Mouse (Mus musculus) layer of hippocampus, adult 9-11 months (tissue): ENCODE data around the gene Spo11.

Experiments
- DNase-seq: peaks from one replicate; pipeline ENCODE4 v3.0.0; 2022

Spo11 gene

DNA sequence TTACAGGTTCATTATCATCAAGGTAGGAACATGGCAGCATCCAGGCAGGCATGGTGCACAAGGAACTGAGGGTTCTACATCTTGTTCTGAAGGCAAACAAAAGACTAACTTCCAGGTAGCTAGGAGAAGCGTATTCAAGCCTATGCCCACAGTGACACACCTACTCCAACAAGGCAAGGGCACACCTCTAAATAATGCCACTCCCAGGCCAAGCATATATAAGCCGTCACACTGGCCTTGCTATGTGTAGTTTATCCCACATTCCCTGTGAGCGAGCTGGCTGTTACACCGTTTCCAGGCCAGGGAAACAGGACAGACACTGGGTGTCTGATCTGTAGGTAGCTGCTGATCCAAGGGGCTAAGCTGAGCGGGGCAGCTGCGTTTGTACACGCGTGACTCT is 33.9 kb downstream of the Spo11 start:
- DNase-seq: no peak

DNA sequence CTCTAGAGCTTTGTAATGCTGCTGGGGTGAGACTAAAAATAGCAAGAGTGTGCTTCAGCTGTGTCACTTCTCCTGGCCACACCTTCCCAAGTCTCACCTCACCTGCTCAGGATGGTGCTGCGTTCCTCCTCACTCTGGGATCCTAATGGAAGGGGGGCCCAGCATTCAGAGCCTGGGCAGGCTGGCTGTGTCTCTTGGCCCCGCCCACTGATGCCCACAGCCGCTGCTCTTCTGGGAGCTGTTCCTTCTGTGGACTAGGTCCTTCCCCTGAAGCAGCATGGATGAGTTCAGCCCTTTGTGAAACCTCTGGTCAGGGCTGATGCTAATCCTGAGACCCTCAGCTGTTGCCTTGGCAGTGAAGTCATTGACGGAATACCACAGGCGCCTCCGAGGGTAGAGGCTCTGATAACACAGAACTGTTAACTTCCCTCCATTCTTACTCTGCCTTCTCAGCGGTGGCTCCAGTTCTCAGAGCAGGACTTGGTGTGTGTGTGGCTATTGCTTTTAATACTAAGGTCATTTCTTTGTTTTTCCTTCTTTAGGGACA is 37.3 kb downstream of the Spo11 start:
- no peak for DNase-seq

DNA sequence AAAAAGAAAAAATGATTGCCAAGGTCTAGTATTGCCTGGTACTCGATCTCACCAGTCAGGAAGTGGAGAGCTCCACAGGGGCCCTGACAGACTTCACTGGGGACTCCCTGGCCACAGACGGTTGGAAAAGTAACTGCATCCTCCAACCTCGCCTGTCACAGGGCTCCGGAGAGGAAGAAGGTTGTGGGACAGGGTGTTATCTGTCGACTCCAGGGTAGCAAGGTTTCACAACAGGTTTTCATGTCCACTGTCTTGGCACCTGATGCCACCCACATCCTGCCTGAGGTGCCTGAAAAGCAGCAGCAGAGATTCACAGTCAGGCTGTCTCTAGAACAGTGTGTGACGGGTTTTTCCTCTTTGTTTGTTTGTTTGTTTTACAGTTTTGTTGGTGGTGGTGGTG is 40.4 kb downstream of the Spo11 start:
- DNase-seq: no peak

- no peak for DNase-seq
Measured at GRCm38 (mm10) chr2:173018618-173019017, 41.1 kb downstream of the Spo11 start.

DNA sequence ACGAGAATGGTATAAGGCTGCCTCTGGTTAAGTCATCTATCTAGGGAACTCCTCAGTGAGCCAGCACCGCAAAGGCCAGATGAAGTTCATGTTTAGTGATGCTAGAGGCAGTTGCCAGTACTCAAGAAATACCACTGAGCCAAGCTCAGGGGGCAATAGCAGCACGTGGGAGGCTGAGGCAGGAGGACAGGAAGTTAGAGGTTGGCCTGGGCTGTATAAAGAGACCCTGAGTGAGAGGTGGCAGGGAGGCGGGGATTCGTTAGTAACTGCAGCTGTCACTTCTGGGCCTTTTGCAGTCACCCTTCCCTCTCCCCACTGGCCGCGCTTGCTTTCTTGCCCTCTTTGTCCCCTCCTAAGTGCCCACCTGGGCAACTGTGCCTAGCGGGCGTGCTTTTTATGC is 41.8 kb downstream of the Spo11 start:
- no peak for DNase-seq

- DNase-seq: peak; percentile 89
Measured at GRCm38 (mm10) chr2:173019790-173020189, 42.3 kb downstream of the Spo11 start.

DNA sequence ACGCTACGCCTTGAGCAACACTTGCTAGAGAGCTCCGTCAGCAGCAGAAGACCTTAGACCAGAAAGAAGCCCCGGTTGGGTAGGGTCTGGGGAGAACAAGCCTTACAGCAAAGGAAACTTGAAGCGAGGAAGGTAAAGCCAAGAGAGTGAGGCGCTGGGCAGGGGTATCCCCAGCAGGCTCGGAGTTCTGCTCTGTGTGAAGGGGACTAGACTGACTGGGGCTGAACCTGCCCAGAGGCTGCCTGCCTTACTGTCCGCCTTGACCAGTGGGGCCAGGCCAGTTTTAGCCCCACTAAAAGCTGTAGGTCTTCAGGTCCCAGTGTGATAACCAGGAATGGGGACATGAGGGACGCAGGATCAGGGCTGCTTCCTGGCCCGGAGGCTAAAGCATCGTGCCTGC is 42.9 kb downstream of the Spo11 start, which contains the start of gene Rbm38:
TSS of gene Rbm38 (plus strand) at position 69 of the 400 bp plus-strand sequence.
- DNase-seq: no peak

DNA sequence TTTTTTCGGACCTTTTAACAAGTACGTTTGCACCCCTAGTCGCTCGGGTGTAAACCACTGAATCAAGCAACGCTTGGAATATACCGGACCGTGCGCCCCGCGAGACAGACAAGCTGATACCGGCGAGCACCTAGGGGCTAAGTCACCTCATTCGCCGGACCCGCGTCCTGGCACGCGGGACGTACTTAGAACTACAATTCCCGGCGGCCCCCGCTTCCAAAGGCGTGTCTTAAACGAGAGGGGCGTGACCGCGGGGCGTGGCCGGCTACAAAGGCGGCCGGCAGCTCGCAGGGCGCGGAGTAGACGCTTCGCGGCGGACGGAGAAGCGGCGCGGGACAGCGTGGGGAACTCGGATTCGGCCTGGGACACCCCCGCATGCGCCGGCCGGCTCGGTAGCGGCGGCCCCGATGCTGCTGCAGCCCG is 44.1 kb downstream of the Spo11 start:
- DNase-seq: peak; percentile 91

GRCm38 (mm10) chr2:173022056-173022681 is 44.7 kb downstream of the Spo11 start:
- no peak for DNase-seq

- DNase-seq: no peak
Measured at GRCm38 (mm10) chr2:173022813-173023212, 45.3 kb downstream of the Spo11 start.

- DNase-seq: no peak
Measured at GRCm38 (mm10) chr2:173023371-173023851, 45.9 kb downstream of the Spo11 start.

- DNase-seq: no peak
Measured at GRCm38 (mm10) chr2:173023966-173024365, 46.5 kb downstream of the Spo11 start.

DNA sequence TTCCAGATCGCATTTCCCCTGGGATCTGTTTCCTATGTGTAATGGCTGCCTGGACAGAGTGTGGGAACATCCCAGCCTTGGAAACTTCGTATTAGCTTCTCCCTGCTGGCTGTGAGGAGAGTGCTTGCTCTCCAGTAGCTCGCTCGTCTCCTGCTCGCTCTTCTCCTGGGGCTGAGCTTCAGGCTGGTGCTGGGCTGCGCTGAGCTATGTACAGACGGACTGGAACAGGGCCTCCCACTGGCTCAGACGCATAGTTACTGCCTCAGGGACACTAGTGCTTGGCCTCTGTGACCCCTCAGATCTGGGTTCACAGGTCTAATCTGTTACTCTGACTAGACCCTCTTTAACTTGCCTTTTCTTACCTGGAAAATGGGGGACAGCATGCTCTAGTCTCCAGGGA is 46.9 kb downstream of the Spo11 start:
- no peak for DNase-seq

DNA sequence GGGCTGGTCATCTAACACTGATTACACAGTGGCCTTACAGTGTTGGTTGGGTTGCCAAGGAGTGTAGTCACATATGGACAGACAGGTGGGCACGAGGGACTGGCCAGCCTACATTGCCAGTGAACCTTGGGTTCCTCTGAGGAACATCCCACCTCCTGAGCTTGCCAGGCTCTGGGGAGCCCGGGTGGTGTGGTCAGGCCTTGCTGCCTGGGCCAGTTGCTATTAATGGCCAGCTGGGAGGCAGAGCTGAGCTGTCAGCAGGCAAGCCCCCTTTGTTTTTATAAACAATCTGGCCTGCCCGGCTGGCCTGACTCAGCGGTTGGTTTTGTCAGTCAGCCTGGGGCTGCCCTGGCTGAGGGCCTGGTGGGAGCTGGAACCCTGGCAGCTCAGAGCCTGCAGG is 47.4 kb downstream of the Spo11 start:
- DNase-seq: no peak

DNA sequence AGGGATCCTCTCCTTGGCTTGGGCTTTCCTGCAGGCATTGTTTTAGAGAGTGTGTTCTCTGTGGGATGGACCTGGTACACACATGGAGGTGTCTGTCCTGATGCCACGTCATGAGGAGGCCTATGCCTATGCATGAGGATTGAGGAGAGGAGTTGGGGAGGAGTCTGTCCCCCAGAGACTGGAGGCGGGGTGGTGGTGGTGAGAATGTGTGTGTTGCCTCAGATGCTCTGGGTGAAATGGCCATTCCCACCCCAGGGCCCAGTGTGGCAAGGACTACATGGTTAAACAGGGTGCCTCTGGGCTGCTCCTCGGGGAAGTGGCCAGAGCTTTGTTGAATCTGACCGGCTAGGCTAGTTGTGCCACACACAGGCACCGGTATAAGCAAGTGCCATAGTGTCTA is 48.8 kb downstream of the Spo11 start:
- no peak for DNase-seq

GRCm38 (mm10) chr2:173026688-173027131 is 49.2 kb downstream of the Spo11 start:
- DNase-seq: no peak

DNA sequence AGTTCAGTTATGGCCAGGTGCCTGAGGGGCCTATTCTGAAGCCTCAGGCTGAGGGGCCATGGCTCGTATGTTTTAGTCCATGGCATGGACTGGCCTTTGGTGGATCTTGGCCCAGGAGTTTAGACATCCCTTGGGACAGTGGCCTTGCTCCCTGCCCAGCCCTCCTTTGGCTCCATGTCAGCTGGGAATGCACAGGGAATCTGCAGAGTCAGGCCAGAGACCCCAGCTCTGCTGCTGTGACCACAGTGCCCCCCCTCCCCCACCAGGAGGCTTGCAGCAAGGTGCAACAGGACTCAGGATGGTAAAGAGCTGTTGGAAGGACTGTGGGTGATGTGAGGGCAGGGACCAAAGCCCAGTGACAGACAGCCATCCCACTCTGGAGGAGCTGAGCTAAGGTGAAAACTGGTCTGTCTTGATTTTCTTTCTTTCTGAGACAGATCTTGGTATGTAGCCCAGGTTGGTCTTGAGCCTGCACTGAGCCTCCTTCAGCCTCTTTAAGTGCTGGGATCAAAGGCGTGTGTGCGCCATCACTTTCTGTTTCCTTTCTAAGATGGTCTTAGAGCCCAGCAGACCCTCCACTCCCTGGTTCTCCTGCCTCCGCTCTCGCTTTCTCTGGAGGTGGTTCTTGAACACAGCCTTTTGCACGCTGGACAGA is 49.8 kb downstream of the Spo11 start:
- no peak for DNase-seq

- no peak for DNase-seq
Measured at GRCm38 (mm10) chr2:173027824-173028495, 50.5 kb downstream of the Spo11 start.

- DNase-seq: no peak
Measured at GRCm38 (mm10) chr2:173028508-173029031, 51.1 kb downstream of the Spo11 start.

DNA sequence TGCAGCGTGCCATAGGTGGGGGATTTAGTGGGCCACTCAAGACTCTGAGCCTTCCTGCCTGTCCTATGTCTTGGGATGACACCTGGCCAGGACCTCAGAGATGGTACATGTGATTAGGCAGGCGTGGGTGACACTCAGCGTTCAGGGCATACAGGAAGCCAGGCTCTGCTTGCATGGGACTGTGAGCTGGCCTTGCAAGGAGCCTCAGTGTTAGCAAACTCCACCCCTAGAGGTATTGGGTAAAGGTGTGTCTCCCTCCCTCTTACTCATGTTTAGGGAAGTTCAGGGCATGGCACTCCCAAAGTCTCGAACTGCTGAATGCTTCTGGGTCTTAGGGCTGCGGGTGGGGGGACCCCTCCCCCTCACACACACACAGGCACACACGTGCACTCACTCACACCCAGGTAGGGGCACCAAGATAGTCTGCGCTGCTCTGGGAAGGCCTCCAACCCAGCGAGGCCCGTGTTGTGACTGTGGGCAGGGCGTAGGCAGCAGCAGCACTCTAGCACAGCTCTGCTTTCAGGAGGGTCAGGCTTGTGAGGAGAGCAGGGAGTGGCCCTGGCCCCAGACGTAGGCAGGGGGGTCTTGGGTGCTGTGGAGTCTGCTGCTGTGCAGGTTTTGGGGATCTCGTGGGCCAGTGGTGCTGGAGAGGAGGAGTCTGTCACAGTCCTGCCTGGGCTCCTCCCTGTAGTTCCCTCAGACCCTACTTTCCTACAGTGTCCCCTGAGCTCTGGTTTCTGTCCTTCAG is 53.3 kb downstream of the Spo11 start:
- DNase-seq: no peak

GRCm38 (mm10) chr2:173033531-173033930 is 56.0 kb downstream of the Spo11 start:
- no peak for DNase-seq

GRCm38 (mm10) chr2:173034998-173035397 is 57.5 kb downstream of the Spo11 start:
- no peak for DNase-seq

- no peak for DNase-seq
Measured at GRCm38 (mm10) chr2:173035653-173036052, 58.2 kb downstream of the Spo11 start.
